Mouse (Mus musculus) brain, embryonic 14.5 days (tissue): ENCODE measurements at regions not wholly inside any gene's neighbourhood (a gene's known extent, or its start where the extent isn't known, plus 50 kb on each side); places are given as distances from the start of the nearest gene placed in this dataset.

ENCODE experiments used
- CTCF ChIP-seq: fragments of 200-500 bp; IDR thresholded peaks from 2 replicates; pipeline ENCODE4 v1.5.1; 2012; ENCODE audit warnings: inconsistent platforms, mild to moderate bottlenecking, moderate library complexity, borderline replicate concordance; ENCODE audit not compliant: insufficient read depth, insufficient read length; ENCODE audit errors: extremely low read depth
- POLR2A ChIP-seq: fragments of 200-500 bp; IDR thresholded peaks from 2 replicates; pipeline ENCODE4 v1.6.1; 2012; ENCODE audit warnings: mild to moderate bottlenecking, inconsistent platforms, borderline replicate concordance; ENCODE audit not compliant: poor library complexity, insufficient read depth, insufficient read length, severe bottlenecking; ENCODE audit errors: extremely low read depth

DNA sequence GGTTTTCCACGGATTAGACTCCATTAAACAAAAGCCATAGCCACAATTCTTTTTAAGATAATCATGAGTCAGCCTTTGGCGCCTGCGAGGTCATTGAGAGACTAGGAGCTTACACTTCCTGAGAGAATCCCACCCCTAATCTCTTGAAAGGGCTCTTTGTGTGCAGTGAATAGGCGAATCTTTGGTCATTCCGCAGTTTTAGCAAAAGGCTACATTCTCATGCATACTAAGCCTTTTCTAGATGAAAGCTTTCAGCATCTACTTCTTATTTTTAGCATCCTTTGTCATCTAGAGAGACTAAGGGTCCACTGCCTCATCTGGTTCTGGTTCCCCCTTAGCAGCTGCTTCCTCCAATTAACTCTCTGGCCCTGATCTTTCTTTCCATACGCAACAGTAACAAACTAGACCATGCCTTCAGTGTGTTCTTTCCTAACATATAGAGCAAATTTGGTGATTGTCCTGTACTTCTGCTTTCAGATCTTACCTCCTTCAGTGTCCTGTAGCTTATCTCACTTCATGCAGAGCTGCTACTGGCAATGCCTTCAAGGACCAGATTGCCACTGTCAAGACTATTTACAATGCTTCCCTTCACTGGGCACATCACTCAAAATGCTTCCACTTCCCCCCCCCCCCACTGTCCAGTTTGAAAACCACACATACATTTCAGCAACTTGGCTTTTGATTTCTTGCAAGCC is 516.4 kb downstream of the Tns3 start:
- no peak for TF ChIP-seq CTCF
- TF ChIP-seq POLR2A = no peak
